Comparison of ENCODE assay signal across 14 mouse cellular contexts in the genomic region with DNA sequence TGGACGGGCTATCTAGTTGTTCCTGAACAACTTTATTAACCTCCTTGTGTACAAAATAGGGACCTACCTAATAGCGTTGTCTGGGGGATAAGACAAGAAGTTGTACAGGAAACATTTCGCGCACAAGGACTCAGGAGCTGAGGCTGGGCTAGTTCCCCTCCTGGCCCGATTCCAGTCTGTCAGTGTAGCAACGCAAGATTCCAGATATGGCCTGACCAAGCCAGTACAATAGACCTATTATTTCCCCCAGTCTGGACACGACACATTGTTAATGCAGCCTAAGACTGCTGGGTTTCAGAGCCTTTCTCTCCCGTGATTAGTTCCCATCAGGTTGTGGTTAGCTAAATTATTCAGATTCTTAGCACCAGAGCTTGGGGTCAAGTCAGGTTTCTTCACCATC. TPM values are rescaled to one million over a fixed set of nuclear protein-coding genes. Genes with fewer than 3 reads are reported as not detected.
DNase-seq lines count a peak whose midpoint lies in the region; ATAC-seq lines count a peak whose summit lies in the region.
"Had no signal": no experiment of that assay in that cellular context is flagged by ENCODE, and none has a peak within 500 bp of the region (broad histone marks: within the 10 kb centered on the region; RNA-seq: fewer than 3 reads in every experiment).

No protein-coding gene starts in this region.

- peaks cover 55% of the 10 kb centered on the region for H3K27me3 ChIP-seq in forebrain, embryonic 10.5 days (ENCODE audit: poor library complexity, severe bottlenecking)
- no peaks in the 10 kb centered on the region for H3K27me3 ChIP-seq in forebrain, embryonic 15.5 days
- H3K27me3 ChIP-seq in limb, embryonic 12.5 days: peaks cover 7% of the 10 kb centered on the region; the same call in 1 of the 2 replicates
- peaks cover 41% of the 10 kb centered on the region for H3K27me3 ChIP-seq in limb, embryonic 10.5 days (ENCODE audit: low read depth, poor library complexity, severe bottlenecking)
- peaks cover 8% of the 10 kb centered on the region; the same call in 1 of the 2 replicates for H3K27me3 ChIP-seq in stomach, embryonic 16.5 days (ENCODE audit: control insufficient read depth, insufficient read depth, low read length)

- H3K4me2 ChIP-seq in forebrain, embryonic 15.5 days (replicated peaks): no peak overlapping the region
- H3K4me2 ChIP-seq in limb, embryonic 12.5 days: no peak overlapping the region
- H3K4me2 ChIP-seq in stomach, embryonic 16.5 days (ENCODE audit: low read depth, low read length): no peak overlapping the region
- H3K4me2 ChIP-seq: embryonic facial prominence, embryonic 15.5 days; kidney, embryonic 15.5 days; limb, embryonic 13.5 days had no signal

- peak overlapping the region; percentile 58; the same call in 1 of the 2 replicates for H3K27ac ChIP-seq in forebrain, embryonic 10.5 days
- no peak overlapping the region for H3K27ac ChIP-seq in forebrain, embryonic 15.5 days (replicated peaks)
- H3K27ac ChIP-seq in limb, embryonic 12.5 days: peak overlapping the region; percentile 30; the same call in 1 of the 2 replicates
- no peak overlapping the region; the same call in 1 of the 2 replicates for H3K27ac ChIP-seq in limb, embryonic 10.5 days
- no peak overlapping the region for H3K27ac ChIP-seq in stomach, embryonic 16.5 days (ENCODE audit: low read length)
- H3K27ac ChIP-seq: embryonic facial prominence, embryonic 15.5 days; kidney, embryonic 15.5 days; limb, embryonic 13.5 days had no signal

- H3K9me3 ChIP-seq in forebrain, embryonic 10.5 days: no peaks in the 10 kb centered on the region
- no peaks in the 10 kb centered on the region for H3K9me3 ChIP-seq in forebrain, embryonic 15.5 days
- H3K9me3 ChIP-seq in limb, embryonic 12.5 days: no peaks in the 10 kb centered on the region
- no peaks in the 10 kb centered on the region for H3K9me3 ChIP-seq in limb, embryonic 10.5 days (replicated peaks)
- no peaks in the 10 kb centered on the region for H3K9me3 ChIP-seq in stomach, embryonic 16.5 days (replicated peaks; ENCODE audit: control insufficient read depth, low read length)
- H3K9me3 ChIP-seq: embryonic facial prominence, embryonic 15.5 days; kidney, embryonic 15.5 days; limb, embryonic 13.5 days had no signal

- 47% methylated on average over 8 of the region's 8 CpGs for WGBS in forebrain, embryonic 10.5 days
- 15% methylated on average over 8 of the region's 8 CpGs for WGBS in forebrain, embryonic 15.5 days
- WGBS in limb, embryonic 12.5 days: 56% methylated on average over 8 of the region's 8 CpGs
- 77% methylated on average over 8 of the region's 8 CpGs for WGBS in limb, embryonic 10.5 days
- 49% methylated on average over 8 of the region's 8 CpGs for WGBS in stomach, embryonic 16.5 days

- H3K4me3 ChIP-seq in forebrain, embryonic 10.5 days: no peak overlapping the region
- H3K4me3 ChIP-seq in forebrain, embryonic 15.5 days: no peak overlapping the region
- no peak overlapping the region for H3K4me3 ChIP-seq in limb, embryonic 12.5 days (replicated peaks)
- H3K4me3 ChIP-seq in limb, embryonic 10.5 days: no peak overlapping the region
- no peak overlapping the region for H3K4me3 ChIP-seq in stomach, embryonic 16.5 days (replicated peaks; ENCODE audit: low read length)
- H3K4me3 ChIP-seq: embryonic facial prominence, embryonic 15.5 days; kidney, embryonic 15.5 days; limb, embryonic 13.5 days had no signal

- DNase-seq in forebrain, embryonic 10.5 days (ENCODE audit: extremely low spot score, low spot score): no peak
- DNase-seq in limb, embryonic 10.5 days (ENCODE audit: low spot score): no peak
- peak; percentile 36 for DNase-seq in mesoderm, embryonic 11.5 days (ENCODE audit: low read depth, low spot score)
- no peak for DNase-seq in cerebellum, adult 8-10 months
- DNase-seq: adrenal gland, adult 2 months; gastrocnemius, postnatal 10 days; right cerebral cortex, postnatal 25 days had no signal

- peaks cover 15% of the 10 kb centered on the region for H3K36me3 ChIP-seq in forebrain, embryonic 10.5 days (replicated peaks)
- no peaks in the 10 kb centered on the region for H3K36me3 ChIP-seq in forebrain, embryonic 15.5 days
- peaks cover 8% of the 10 kb centered on the region; the same call in 1 of the 2 replicates for H3K36me3 ChIP-seq in limb, embryonic 12.5 days
- peaks cover 14% of the 10 kb centered on the region for H3K36me3 ChIP-seq in limb, embryonic 10.5 days
- no peaks in the 10 kb centered on the region for H3K36me3 ChIP-seq in stomach, embryonic 16.5 days (ENCODE audit: control insufficient read depth, insufficient read depth, low read length)
- H3K36me3 ChIP-seq: embryonic facial prominence, embryonic 15.5 days; kidney, embryonic 15.5 days had no signal

- H3K4me1 ChIP-seq in forebrain, embryonic 10.5 days: peaks cover 49% of the 10 kb centered on the region
- H3K4me1 ChIP-seq in forebrain, embryonic 15.5 days: peaks cover 41% of the 10 kb centered on the region
- H3K4me1 ChIP-seq in limb, embryonic 12.5 days (replicated peaks): peaks cover 42% of the 10 kb centered on the region
- H3K4me1 ChIP-seq in limb, embryonic 10.5 days: peaks cover 35% of the 10 kb centered on the region
- H3K4me1 ChIP-seq in stomach, embryonic 16.5 days (ENCODE audit: control insufficient read depth, insufficient read depth, low read length): peaks cover 9% of the 10 kb centered on the region; the same call in 1 of the 2 replicates

- H3K9ac ChIP-seq in forebrain, embryonic 15.5 days (replicated peaks): no peak overlapping the region
- H3K9ac ChIP-seq in limb, embryonic 12.5 days (replicated peaks): no peak overlapping the region
- no peak overlapping the region for H3K9ac ChIP-seq in stomach, embryonic 16.5 days (ENCODE audit: low read length)
- H3K9ac ChIP-seq: embryonic facial prominence, embryonic 15.5 days; kidney, embryonic 15.5 days; limb, embryonic 13.5 days had no signal

- ATAC-seq in forebrain, embryonic 15.5 days (replicated peaks): no peak
- peak; percentile 33; the same call in 1 of the 2 replicates for ATAC-seq in limb, embryonic 12.5 days (ENCODE audit: insufficient number of reproducible peaks, insufficient read depth, low FRiP score, low TSS enrichment, low read depth)
- peak; percentile 49 for ATAC-seq in stomach, embryonic 16.5 days (ENCODE audit: insufficient read depth, low FRiP score)
- ATAC-seq in cerebellum, adult (ENCODE audit: insufficient number of reproducible peaks, low FRiP score, low TSS enrichment): no peak

RNA-seq across cellular contexts. Expression of a gene that starts 1.8 kb away (rescaled TPM):
- polyA plus RNA-seq in forebrain, embryonic 10.5 days (2016; fragmentation: Nextera tagmentation; extraction: Ambion mirVana): 18.5 and 19.4 TPM in 2 replicates
- polyA plus RNA-seq in forebrain, embryonic 15.5 days (2015; fragmentation: Nextera tagmentation; extraction: Ambion mirVana): 33.4 and 35.4 TPM in 2 replicates
- polyA plus RNA-seq in limb, embryonic 12.5 days (2016; fragmentation: Nextera tagmentation; extraction: Ambion mirVana): 7.8 and 8.6 TPM in 2 replicates
- 10.1 and 10.7 TPM in 2 replicates for polyA plus RNA-seq in limb, embryonic 10.5 days (2016; fragmentation: Nextera tagmentation; extraction: Ambion mirVana)
- polyA plus RNA-seq in stomach, embryonic 16.5 days (2015; fragmentation: Nextera tagmentation; extraction: Ambion mirVana): 5.8 and 8.4 TPM in 2 replicates

RNA-seq across cellular contexts. Expression of a gene that starts 32.7 kb away (rescaled TPM):
- 39.7 and 42.7 TPM in 2 replicates for polyA plus RNA-seq in forebrain, embryonic 10.5 days (2016; fragmentation: Nextera tagmentation; extraction: Ambion mirVana)
- polyA plus RNA-seq in forebrain, embryonic 15.5 days (2015; fragmentation: Nextera tagmentation; extraction: Ambion mirVana): 88.8 and 91.3 TPM in 2 replicates
- polyA plus RNA-seq in limb, embryonic 12.5 days (2016; fragmentation: Nextera tagmentation; extraction: Ambion mirVana): 42.8 and 46.3 TPM in 2 replicates
- polyA plus RNA-seq in limb, embryonic 10.5 days (2016; fragmentation: Nextera tagmentation; extraction: Ambion mirVana): 25.5 and 28.6 TPM in 2 replicates
- polyA plus RNA-seq in stomach, embryonic 16.5 days (2015; fragmentation: Nextera tagmentation; extraction: Ambion mirVana): 13.0 and 13.8 TPM in 2 replicates

RNA-seq across cellular contexts. Expression of a gene that starts 53.6 kb away (rescaled TPM):
- polyA plus RNA-seq in forebrain, embryonic 10.5 days (2016; fragmentation: Nextera tagmentation; extraction: Ambion mirVana): 23.8 and 25.9 TPM in 2 replicates
- 31.6 and 33.5 TPM in 2 replicates for polyA plus RNA-seq in forebrain, embryonic 15.5 days (2015; fragmentation: Nextera tagmentation; extraction: Ambion mirVana)
- 18.3 and 20.6 TPM in 2 replicates for polyA plus RNA-seq in limb, embryonic 12.5 days (2016; fragmentation: Nextera tagmentation; extraction: Ambion mirVana)
- 17.7 and 17.8 TPM in 2 replicates for polyA plus RNA-seq in limb, embryonic 10.5 days (2016; fragmentation: Nextera tagmentation; extraction: Ambion mirVana)
- 20.1 and 21.2 TPM in 2 replicates for polyA plus RNA-seq in stomach, embryonic 16.5 days (2015; fragmentation: Nextera tagmentation; extraction: Ambion mirVana)

Comparison
In these comparisons a context has a peak if more than half of its experiments do, and no peak if none do; other contexts are left out.
1. H3K27ac ChIP-seq: peak in forebrain, embryonic 10.5 days (single experiment) and limb, embryonic 12.5 days (single experiment); none in forebrain, embryonic 15.5 days (single experiment), limb, embryonic 10.5 days (single experiment) and stomach, embryonic 16.5 days (single experiment).
2. ATAC-seq: peak in limb, embryonic 12.5 days (single experiment) and stomach, embryonic 16.5 days (single experiment); none in forebrain, embryonic 15.5 days (single experiment) and cerebellum, adult (single experiment).